Comparison of ENCODE assay signal across 8 mouse cellular contexts in the genomic region with DNA sequence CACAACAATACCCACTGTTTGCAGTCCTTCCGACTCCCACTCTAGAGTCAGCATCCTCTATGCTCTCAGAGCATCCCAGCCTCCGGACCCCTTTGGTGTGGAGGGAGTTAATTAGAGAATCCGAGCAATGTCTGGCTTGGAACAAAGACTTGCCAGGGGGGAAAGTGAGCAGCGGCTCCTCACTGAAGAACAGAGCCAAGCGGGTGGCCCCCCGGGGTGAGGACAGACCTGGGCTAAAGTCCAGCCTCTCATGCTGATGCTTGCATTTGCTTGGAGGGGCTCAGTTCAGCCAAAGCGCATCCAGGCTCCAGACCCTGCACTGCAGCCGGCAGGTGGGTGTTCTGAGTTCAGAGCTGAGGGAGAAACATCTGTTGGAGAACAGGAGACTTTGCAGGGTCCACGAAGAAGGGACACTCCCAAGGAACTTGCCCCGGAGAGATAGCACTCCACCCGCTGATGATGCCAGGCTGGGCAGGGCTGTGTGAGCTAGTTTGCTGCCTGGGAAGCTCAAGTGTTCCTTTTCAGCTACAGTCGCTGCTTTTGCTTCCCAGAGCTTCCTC.
A peak's percentile ranks its signal among the peaks of the same experiment; 100 is the strongest.
DNase-seq lines count a peak whose midpoint lies in the region; ATAC-seq lines count a peak whose summit lies in the region.

No protein-coding gene starts in this region.

- H3K4me1 ChIP-seq in hindbrain, embryonic 13.5 days (replicated peaks), result peaks cover 15% of the 10 kb centered on the region
- peaks cover 9% of the 10 kb centered on the region for H3K4me1 ChIP-seq in neural tube, embryonic 13.5 days (replicated peaks)

- H3K9me3 ChIP-seq in hindbrain, embryonic 13.5 days, result no peaks in the 10 kb centered on the region
- no peaks in the 10 kb centered on the region for H3K9me3 ChIP-seq in neural tube, embryonic 13.5 days

- H3K27me3 ChIP-seq in hindbrain, embryonic 13.5 days, result 0 out of 2 replicates have a peak, but pooled peaks cover 7% of the 10 kb centered on the region
- 0 out of 2 replicates have a peak, but pooled peaks cover 3% of the 10 kb centered on the region for H3K27me3 ChIP-seq in neural tube, embryonic 13.5 days

- peak; percentile 80 for ATAC-seq in hindbrain, embryonic 13.5 days (ENCODE audit: low FRiP score)
- peak; percentile 84 for ATAC-seq in neural tube, embryonic 13.5 days (ENCODE audit: low read depth)

- H3K27ac ChIP-seq in hindbrain, embryonic 13.5 days, result peak overlapping the region; percentile 35; the same call in 1 of the 2 replicates
- H3K27ac ChIP-seq in neural tube, embryonic 13.5 days (replicated peaks), result no peak overlapping the region

- DNase-seq in kidney, postnatal 10 days, result peak; percentile 6
- no peak for DNase-seq in kidney, postnatal 36 days
- peak; percentile 62 to 74 for DNase-seq in cerebellum, postnatal 10 days
- no peak for DNase-seq in right cerebral cortex, postnatal 36 days (ENCODE audit: low spot score in 2 of 2)
- DNase-seq in thymus, postnatal 10 days (ENCODE audit: low spot score in 2 of 2), result no peak
- no peak for DNase-seq in urinary bladder, adult 18-20 months (ENCODE audit: low spot score in 2 of 2)

- peak overlapping the region; percentile 63 for H3K4me2 ChIP-seq in hindbrain, embryonic 13.5 days
- H3K4me2 ChIP-seq in neural tube, embryonic 13.5 days, result peak overlapping the region; percentile 62

- WGBS in hindbrain, embryonic 13.5 days, result under 1% methylated on average over 12 of the region's 12 CpGs
- 2% methylated on average over 12 of the region's 12 CpGs for WGBS in neural tube, embryonic 13.5 days

- H3K36me3 ChIP-seq in hindbrain, embryonic 13.5 days, result no peaks in the 10 kb centered on the region
- no peaks in the 10 kb centered on the region for H3K36me3 ChIP-seq in neural tube, embryonic 13.5 days

- H3K9ac ChIP-seq in hindbrain, embryonic 13.5 days, result peak overlapping the region; percentile 72
- peak overlapping the region; percentile 63 for H3K9ac ChIP-seq in neural tube, embryonic 13.5 days

- H3K4me3 ChIP-seq in hindbrain, embryonic 13.5 days, result peak overlapping the region; percentile 44
- H3K4me3 ChIP-seq in neural tube, embryonic 13.5 days, result peak overlapping the region; percentile 40

Comparison
In these comparisons a context has a peak if more than half of its experiments do, and no peak if none do; other contexts are left out.
1. DNase-seq: peak in kidney, postnatal 10 days (single experiment) and cerebellum, postnatal 10 days (2 of 2); none in kidney, postnatal 36 days (0 of 2), right cerebral cortex, postnatal 36 days (0 of 2), thymus, postnatal 10 days (0 of 2) and urinary bladder, adult 18-20 months (0 of 2).